Mouse (Mus musculus): ENCODE data around the gene Olfr1302.

Olfr1302 gene

DNA sequence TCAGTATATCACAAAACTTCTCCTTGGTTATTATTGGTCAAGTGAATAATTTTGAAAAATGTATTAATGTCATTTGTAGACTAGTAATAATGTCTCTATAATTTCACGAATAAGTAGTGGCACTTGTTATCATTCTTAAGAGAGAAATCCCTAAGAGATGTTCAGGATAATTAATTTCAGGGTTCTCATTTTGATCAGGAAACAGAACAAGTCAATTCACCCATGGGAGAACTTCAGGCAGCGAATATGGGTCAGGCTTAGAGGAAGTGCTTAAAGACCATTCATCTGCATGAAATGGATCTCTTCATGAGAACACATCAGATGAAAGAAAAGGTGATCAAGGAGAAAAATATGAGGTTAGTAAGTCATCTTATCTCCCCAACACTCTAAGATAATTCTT is at the start of gene Olfr1302:
Gene Olfr1302 (plus strand): TSS at position 301 of the 400 bp plus-strand sequence.
- in situ Hi-C loops (cut with MboI, MseI): no loop called here

DNA sequence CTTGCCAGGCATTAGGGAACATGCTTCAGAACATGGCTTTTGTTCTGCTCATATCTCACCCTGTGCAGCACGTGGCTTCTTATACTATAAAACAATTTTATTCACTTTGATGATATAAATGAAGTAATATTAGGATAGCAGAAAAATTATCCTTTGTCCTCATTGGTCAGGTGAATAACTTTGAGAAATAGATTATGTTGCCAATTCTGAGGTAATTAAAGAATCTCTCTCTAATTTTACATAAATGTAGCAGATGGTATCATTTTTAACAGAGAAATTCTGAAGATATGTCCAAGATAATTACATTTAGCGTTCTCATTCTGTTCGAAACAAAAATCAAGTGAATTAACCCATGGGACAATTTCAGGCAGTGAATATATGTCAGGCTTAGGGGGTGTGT is 26.5 kb upstream of the Olfr1302 start, which contains the start of gene Olfr1301:
Gene Olfr1301 (plus strand): TSS at position 301 of the 400 bp plus-strand sequence.
- in situ Hi-C loops (cut with MboI, MseI): no loop called here

DNA sequence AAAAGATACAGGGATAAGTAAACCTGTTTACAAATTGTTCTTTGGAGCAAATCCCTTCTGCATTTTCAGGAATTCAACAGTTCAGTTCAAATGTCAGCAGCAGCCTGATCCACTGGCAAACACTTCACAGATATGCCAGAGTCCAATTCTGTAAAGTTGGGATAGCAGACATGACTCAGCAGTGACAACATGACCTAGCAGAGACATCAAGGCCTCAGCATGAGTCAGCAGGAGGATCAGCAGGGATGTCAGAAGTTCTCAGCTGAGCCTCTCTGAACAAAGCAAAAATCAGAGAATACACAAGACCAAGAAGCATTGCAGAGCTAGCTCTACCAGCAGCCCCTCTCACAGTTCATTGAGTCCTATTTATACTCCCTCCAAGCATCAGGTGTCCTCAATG is 35.7 kb downstream of the Olfr1302 start:
- in situ Hi-C loops (cut with MboI, MseI): no loop called here

- in situ Hi-C loops (cut with MboI, MseI): no loop called here
Observed at GRCm38 (mm10) chr2:111820240-111820639, 43.0 kb downstream of the Olfr1302 start, which contains the start of gene Olfr1303. Olfr1303 (minus strand) TSS chr2:111820340.

All from regulatory T cell (primary cell).